24 mouse cellular contexts compared by ENCODE assay signal in the genomic region with DNA sequence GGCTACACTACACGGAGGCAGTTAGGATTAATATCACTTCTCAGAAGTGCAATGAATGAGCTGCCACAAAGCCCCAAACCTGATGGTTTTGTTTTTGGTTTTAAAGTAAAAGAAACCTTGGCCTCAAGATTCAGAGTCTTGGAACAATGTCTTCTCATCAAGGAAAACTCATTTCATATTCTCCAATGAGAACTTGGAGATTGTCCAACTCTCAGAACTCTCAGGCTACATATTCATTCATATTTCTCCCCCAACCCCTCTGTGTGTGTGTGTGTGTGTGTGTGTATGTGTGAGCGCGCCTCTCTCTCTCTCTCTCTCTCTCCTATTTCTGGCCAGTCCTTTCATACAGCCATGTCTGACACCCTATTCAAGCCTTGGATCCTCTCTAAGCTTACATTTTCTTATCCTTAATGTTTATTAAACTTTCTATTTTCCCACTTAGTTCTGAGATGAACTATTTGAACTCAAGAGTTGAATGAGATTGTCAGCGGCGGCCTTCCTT. TPM values are rescaled to one million over a fixed set of nuclear protein-coding genes. Genes with fewer than 3 reads are reported as not detected.
DNase-seq lines count a peak whose midpoint lies in the region; ATAC-seq and TF ChIP-seq lines count a peak whose summit lies in the region.
"Had no signal": no experiment of that assay in that cellular context is flagged by ENCODE, and none has a peak within 500 bp of the region (broad histone marks: within the 10 kb centered on the region; RNA-seq: fewer than 3 reads in every experiment).

No protein-coding gene starts in this region.

- H3K4me2 ChIP-seq in kidney, embryonic 15.5 days, result no peak overlapping the region
- no peak overlapping the region for H3K4me2 ChIP-seq in kidney, embryonic 14.5 days (replicated peaks; ENCODE audit: low read depth, low read length)
- H3K4me2 ChIP-seq in stomach, embryonic 14.5 days (replicated peaks; ENCODE audit: low read depth, low read length), result no peak overlapping the region
- H3K4me2 ChIP-seq in stomach, postnatal 0 days (replicated peaks; ENCODE audit: low read depth), result no peak overlapping the region
- H3K4me2 ChIP-seq: heart, embryonic 11.5 days; liver, embryonic 15.5 days had no signal

- H3K4me1 ChIP-seq in kidney, embryonic 15.5 days, result peaks cover 92% of the 10 kb centered on the region
- H3K4me1 ChIP-seq in kidney, embryonic 14.5 days (ENCODE audit: control insufficient read depth, insufficient read depth, low read length), result peaks cover 80% of the 10 kb centered on the region
- H3K4me1 ChIP-seq in stomach, embryonic 14.5 days (ENCODE audit: control insufficient read depth, insufficient read depth, low read length), result peaks cover 56% of the 10 kb centered on the region
- peaks cover 7% of the 10 kb centered on the region; the same call in 1 of the 2 replicates for H3K4me1 ChIP-seq in stomach, postnatal 0 days (replicated peaks; ENCODE audit: control insufficient read depth, insufficient read depth)
- H3K4me1 ChIP-seq in embryonic fibroblast, embryonic 13.5 days (ENCODE audit: control insufficient read depth, insufficient read depth, low read length), result peaks cover 35% of the 10 kb centered on the region
- peaks cover 5% of the 10 kb centered on the region; the same call in 1 of the 2 replicates for H3K4me1 ChIP-seq in cerebellum, adult 2 months (ENCODE audit: control insufficient read depth, insufficient read depth, low read length)

- TF ChIP-seq EP300 in stomach, postnatal 0 days (optimal IDR thresholded peaks at IDR 0.05), result no peak

- WGBS in kidney, embryonic 15.5 days, result 65% methylated on average over 5 of the region's 5 CpGs
- 61% methylated on average over 5 of the region's 5 CpGs for WGBS in kidney, embryonic 14.5 days
- WGBS in stomach, embryonic 14.5 days, result 51% methylated on average over 5 of the region's 5 CpGs
- WGBS in stomach, postnatal 0 days, result 52% methylated on average over 5 of the region's 5 CpGs
- 87% methylated on average over 5 of the region's 5 CpGs for WGBS in cerebellum, adult 2 months

- H3K9me3 ChIP-seq in kidney, embryonic 15.5 days (replicated peaks), result no peaks in the 10 kb centered on the region
- H3K9me3 ChIP-seq in kidney, embryonic 14.5 days (ENCODE audit: control insufficient read depth, low read length), result no peaks in the 10 kb centered on the region
- H3K9me3 ChIP-seq in stomach, embryonic 14.5 days (ENCODE audit: control insufficient read depth, low read depth, low read length), result no peaks in the 10 kb centered on the region
- no peaks in the 10 kb centered on the region for H3K9me3 ChIP-seq in stomach, postnatal 0 days (ENCODE audit: control insufficient read depth, low read length)
- H3K9me3 ChIP-seq: forebrain, embryonic 15.5 days; hindbrain, embryonic 10.5 days; liver, embryonic 15.5 days had no signal

- H3K4me3 ChIP-seq in kidney, embryonic 15.5 days (replicated peaks), result no peak overlapping the region
- H3K4me3 ChIP-seq in kidney, embryonic 14.5 days (ENCODE audit: low read length), result no peak overlapping the region
- no peak overlapping the region for H3K4me3 ChIP-seq in stomach, embryonic 14.5 days (ENCODE audit: low read depth, low read length)
- H3K4me3 ChIP-seq in stomach, postnatal 0 days (ENCODE audit: low read depth, low read length), result no peak overlapping the region
- no peak overlapping the region for H3K4me3 ChIP-seq in embryonic fibroblast, embryonic 13.5 days (ENCODE audit: insufficient read depth, low read length)
- H3K4me3 ChIP-seq in cerebellum, adult 2 months (replicated peaks; ENCODE audit: insufficient read depth, low read depth, low read length), result no peak overlapping the region
- H3K4me3 ChIP-seq: forebrain, embryonic 15.5 days; hindbrain, embryonic 10.5 days; layer of hippocampus, adult 2 months; liver, embryonic 15.5 days had no signal

- H3K9ac ChIP-seq in kidney, embryonic 15.5 days, result no peak overlapping the region
- no peak overlapping the region for H3K9ac ChIP-seq in kidney, embryonic 14.5 days (ENCODE audit: low read depth, low read length)
- no peak overlapping the region for H3K9ac ChIP-seq in stomach, embryonic 14.5 days (replicated peaks; ENCODE audit: low read depth, low read length)
- no peak overlapping the region for H3K9ac ChIP-seq in stomach, postnatal 0 days (ENCODE audit: low read length)
- H3K9ac ChIP-seq: forebrain, embryonic 15.5 days; liver, embryonic 15.5 days had no signal

- no peak for DNase-seq in stomach, postnatal 0 days (ENCODE audit: low spot score)
- no peak for DNase-seq in cerebellum, adult 2 months
- no peak for DNase-seq in right cerebral cortex, postnatal 25 days
- DNase-seq: cerebellum, adult 9-10 months; gastrocnemius, postnatal 10 days; kidney, adult 11 months; kidney, postnatal 14 days; liver; lung, postnatal 10 days; midbrain, embryonic 14.5 days; right cerebral cortex, postnatal 14 days; spleen, adult 18-20 months; thymus, postnatal 36 days had no signal

- no peaks in the 10 kb centered on the region for H3K27me3 ChIP-seq in kidney, embryonic 15.5 days
- no peaks in the 10 kb centered on the region for H3K27me3 ChIP-seq in kidney, embryonic 14.5 days (ENCODE audit: control insufficient read depth, insufficient read depth, low read length)
- no peaks in the 10 kb centered on the region for H3K27me3 ChIP-seq in stomach, embryonic 14.5 days (ENCODE audit: control insufficient read depth, insufficient read depth, low read length)
- H3K27me3 ChIP-seq in stomach, postnatal 0 days (ENCODE audit: control insufficient read depth, insufficient read depth, low read length), result no peaks in the 10 kb centered on the region
- H3K27me3 ChIP-seq in cerebellum, adult 2 months (ENCODE audit: control insufficient read depth, insufficient read depth, low read length), result no peaks in the 10 kb centered on the region; the same call in 1 of the 2 replicates
- H3K27me3 ChIP-seq: liver, embryonic 15.5 days had no signal

- peaks cover 6% of the 10 kb centered on the region; the same call in 1 of the 2 replicates for H3K36me3 ChIP-seq in kidney, embryonic 15.5 days
- peaks cover 12% of the 10 kb centered on the region for H3K36me3 ChIP-seq in kidney, embryonic 14.5 days (ENCODE audit: control insufficient read depth, insufficient read depth, low read length)
- H3K36me3 ChIP-seq in stomach, embryonic 14.5 days (ENCODE audit: control insufficient read depth, insufficient read depth, low read length), result peaks cover 4% of the 10 kb centered on the region; the same call in 1 of the 2 replicates
- H3K36me3 ChIP-seq in stomach, postnatal 0 days (ENCODE audit: control insufficient read depth, insufficient read depth, low read length), result no peaks in the 10 kb centered on the region
- H3K36me3 ChIP-seq: forebrain, embryonic 15.5 days; liver, embryonic 15.5 days had no signal

- TF ChIP-seq POLR2A in embryonic fibroblast, embryonic 13.5 days (IDR thresholded peaks at IDR 0.05; ENCODE audit: low read depth, low read length), result no peak
- TF ChIP-seq POLR2A in cerebellum, adult 2 months (IDR thresholded peaks at IDR 0.05; ENCODE audit: borderline replicate concordance, insufficient read depth, low read length), result no peak

- peak overlapping the region; percentile 54 for H3K27ac ChIP-seq in kidney, embryonic 15.5 days
- H3K27ac ChIP-seq in kidney, embryonic 14.5 days (ENCODE audit: low read depth, low read length), result no peak overlapping the region
- H3K27ac ChIP-seq in stomach, embryonic 14.5 days (ENCODE audit: low read length), result 0 out of 2 replicates have a peak overlapping the region, but pooled peaks have one; percentile 52
- no peak overlapping the region for H3K27ac ChIP-seq in stomach, postnatal 0 days (replicated peaks)
- H3K27ac ChIP-seq in embryonic fibroblast, embryonic 13.5 days (ENCODE audit: insufficient read depth, low read length), result peak overlapping the region; percentile 81
- H3K27ac ChIP-seq in cerebellum, adult 2 months (ENCODE audit: insufficient read depth, low read length), result no peak overlapping the region
- H3K27ac ChIP-seq: forebrain, embryonic 15.5 days; layer of hippocampus, adult 2 months; liver, embryonic 15.5 days had no signal

- no peak for ATAC-seq in kidney, embryonic 15.5 days (replicated peaks; ENCODE audit: low FRiP score)
- ATAC-seq in kidney, embryonic 14.5 days (ENCODE audit: low FRiP score, low TSS enrichment), result no peak
- ATAC-seq in stomach, embryonic 14.5 days (ENCODE audit: insufficient number of reproducible peaks, insufficient read depth, low FRiP score, low read depth), result no peak
- ATAC-seq in stomach, postnatal 0 days (ENCODE audit: low FRiP score, low TSS enrichment), result no peak
- ATAC-seq: activated CD4-positive, CD25-positive, alpha-beta regulatory T cell, adult 4 months; forebrain, embryonic 15.5 days; hindbrain, postnatal 0 days had no signal

- TF ChIP-seq CTCF in stomach, postnatal 0 days (IDR thresholded peaks at IDR 0.05; ENCODE audit: low read depth), result no peak
- TF ChIP-seq CTCF in embryonic fibroblast, embryonic 13.5 days (IDR thresholded peaks at IDR 0.05; ENCODE audit: borderline replicate concordance, insufficient read depth, low read length), result no peak
- TF ChIP-seq CTCF in cerebellum, adult 2 months (IDR thresholded peaks at IDR 0.05; ENCODE audit: borderline replicate concordance, insufficient read depth, low read depth, low read length), result no peak

RNA-seq across cellular contexts. Expression of gene Hmga2, which starts 46.5 kb away (rescaled TPM):
- polyA plus RNA-seq in kidney, embryonic 15.5 days (2015; fragmentation: Nextera tagmentation; extraction: Ambion mirVana), result 28.3 and 30.3 TPM in 2 replicates
- 54.3 and 80.2 TPM in 2 replicates for polyA plus RNA-seq in kidney, embryonic 14.5 days (2014; fragmentation: Nextera tagmentation; extraction: Ambion mirVana)
- 54.3 and 57.8 TPM in 2 replicates for polyA plus RNA-seq in stomach, embryonic 14.5 days (2014; fragmentation: Nextera tagmentation; extraction: Ambion mirVana)
- polyA plus RNA-seq in stomach, postnatal 0 days (2015; fragmentation: Nextera tagmentation; extraction: Ambion mirVana), result 3.1 and 3.6 TPM in 2 replicates
- 195 and 437 TPM in 2 replicates for polyA plus RNA-seq in embryonic fibroblast, embryonic 13.5 days (2011; ENCODE audit: insufficient read length, low read depth, missing spikeins)
- polyA plus RNA-seq in cerebellum, adult 2 months (2012; rRNA removed), result 0.05 and 0.06 TPM in 2 replicates

Comparison
In these comparisons a context has a peak if more than half of its experiments do, and no peak if none do; other contexts are left out.
1. H3K27ac ChIP-seq: peak in kidney, embryonic 15.5 days (single experiment), stomach, embryonic 14.5 days (single experiment) and embryonic fibroblast, embryonic 13.5 days (single experiment); none in kidney, embryonic 14.5 days (single experiment), stomach, postnatal 0 days (single experiment) and cerebellum, adult 2 months (single experiment).